Mouse (Mus musculus) thymus, postnatal 4 days (tissue): ENCODE data around the gene 1700025G04Rik.

Experiments used
- DNase-seq: peaks from one replicate; pipeline ENCODE4 v3.0.0; 2021

1700025G04Rik gene

GRCm38 (mm10) chr1:151955866-151956265, 134.1 kb downstream of the 1700025G04Rik start:
- DNase-seq = no peak

GRCm38 (mm10) chr1:151953563-151953962, 136.4 kb downstream of the 1700025G04Rik start:
- DNase-seq = no peak

GRCm38 (mm10) chr1:151948065-151948464, 141.9 kb downstream of the 1700025G04Rik start:
- no peak for DNase-seq

- DNase-seq = no peak
Observed at GRCm38 (mm10) chr1:151947571-151947970, 142.4 kb downstream of the 1700025G04Rik start.

GRCm38 (mm10) chr1:151944457-151945223, 145.3 kb downstream of the 1700025G04Rik start:
- DNase-seq = no peak

- no peak for DNase-seq
Observed at GRCm38 (mm10) chr1:151943681-151944237, 146.2 kb downstream of the 1700025G04Rik start.

GRCm38 (mm10) chr1:151942972-151943654, 146.8 kb downstream of the 1700025G04Rik start:
- no peak for DNase-seq

GRCm38 (mm10) chr1:151939987-151940386, 149.9 kb downstream of the 1700025G04Rik start:
- no peak for DNase-seq

GRCm38 (mm10) chr1:151939510-151939909, 150.4 kb downstream of the 1700025G04Rik start:
- no peak for DNase-seq

GRCm38 (mm10) chr1:151933605-151934004, 156.3 kb downstream of the 1700025G04Rik start:
- no peak for DNase-seq

- no peak for DNase-seq
Observed at GRCm38 (mm10) chr1:151926826-151927225, 163.1 kb downstream of the 1700025G04Rik start.

- DNase-seq = no peak
Observed at GRCm38 (mm10) chr1:151926141-151926540, 163.8 kb downstream of the 1700025G04Rik start.

- DNase-seq = no peak
Observed at GRCm38 (mm10) chr1:151925738-151926137, 164.2 kb downstream of the 1700025G04Rik start.

- DNase-seq = no peak
Observed at GRCm38 (mm10) chr1:151918806-151919357, 171.0 kb downstream of the 1700025G04Rik start.

GRCm38 (mm10) chr1:151917736-151918135, 172.2 kb downstream of the 1700025G04Rik start:
- DNase-seq = no peak

GRCm38 (mm10) chr1:151914494-151914893, 175.4 kb downstream of the 1700025G04Rik start:
- DNase-seq = no peak

- no peak for DNase-seq
Observed at GRCm38 (mm10) chr1:151907014-151907413, 182.9 kb downstream of the 1700025G04Rik start.

GRCm38 (mm10) chr1:151900706-151901360, 189.1 kb downstream of the 1700025G04Rik start:
- no peak for DNase-seq

- no peak for DNase-seq
Observed at GRCm38 (mm10) chr1:151899964-151900363, 190.0 kb downstream of the 1700025G04Rik start.

- DNase-seq = no peak
Observed at GRCm38 (mm10) chr1:151895406-151895805, 194.5 kb downstream of the 1700025G04Rik start.

- no peak for DNase-seq
Observed at GRCm38 (mm10) chr1:151893976-151894375, 195.9 kb downstream of the 1700025G04Rik start.

GRCm38 (mm10) chr1:151892008-151892407, 197.9 kb downstream of the 1700025G04Rik start:
- no peak for DNase-seq

- DNase-seq = no peak
Observed at GRCm38 (mm10) chr1:151891194-151891593, 198.7 kb downstream of the 1700025G04Rik start.
